Mouse (Mus musculus): ENCODE measurements around the gene Rrad.
A peak's percentile ranks its signal among the peaks of the same experiment; 100 is the strongest.

The Rrad gene

DNA sequence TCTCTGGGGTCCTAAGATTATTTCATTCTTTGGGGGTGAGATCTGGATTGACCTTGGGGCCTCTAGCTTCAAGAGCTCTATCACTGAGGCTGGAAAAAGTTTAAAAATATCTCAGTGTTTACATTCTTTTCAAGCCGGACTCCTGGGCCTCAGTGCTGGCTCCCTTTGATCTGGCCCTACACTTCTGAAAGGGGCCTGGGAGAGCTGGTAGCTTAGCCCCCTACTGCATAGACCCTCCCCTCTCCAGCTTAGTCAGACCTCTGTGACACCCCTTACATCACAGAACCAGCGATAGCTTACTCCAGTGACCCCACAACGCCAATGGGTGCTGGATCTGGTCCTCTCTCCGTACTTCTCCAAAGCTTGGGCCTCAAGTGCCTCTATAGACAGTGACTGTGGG is 19.5 kb downstream of the Rrad start:
- DNase-seq = no peak

DNA sequence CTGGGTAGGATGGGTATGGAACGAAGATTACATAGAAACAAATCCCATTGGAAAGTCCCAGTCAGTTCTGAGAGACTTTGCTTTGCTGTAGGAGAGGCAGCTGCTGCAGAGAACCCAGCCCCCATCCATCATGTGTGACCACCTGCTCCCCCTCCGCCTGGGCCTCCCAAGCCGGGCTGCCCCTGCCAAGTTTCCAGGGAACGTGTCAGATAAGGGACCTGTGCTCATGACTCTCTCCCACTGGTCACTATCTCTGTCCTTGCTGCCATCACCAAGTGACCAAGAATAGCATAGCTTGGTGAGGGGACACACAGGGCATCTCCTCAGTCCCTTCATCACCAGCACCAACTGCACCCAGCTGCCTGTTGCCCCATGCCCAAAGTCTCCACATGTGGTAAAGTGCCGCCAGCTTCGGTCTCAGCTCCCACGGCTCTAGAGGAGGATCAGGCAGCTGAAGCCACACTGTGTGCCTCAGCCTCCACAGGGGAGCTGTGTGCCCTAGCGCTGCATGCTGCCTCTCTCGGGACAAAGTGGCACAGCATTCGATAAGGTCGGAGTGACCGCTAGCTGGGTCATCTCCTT is 20.9 kb downstream of the Rrad start:
- DNase-seq = no peak

DNA sequence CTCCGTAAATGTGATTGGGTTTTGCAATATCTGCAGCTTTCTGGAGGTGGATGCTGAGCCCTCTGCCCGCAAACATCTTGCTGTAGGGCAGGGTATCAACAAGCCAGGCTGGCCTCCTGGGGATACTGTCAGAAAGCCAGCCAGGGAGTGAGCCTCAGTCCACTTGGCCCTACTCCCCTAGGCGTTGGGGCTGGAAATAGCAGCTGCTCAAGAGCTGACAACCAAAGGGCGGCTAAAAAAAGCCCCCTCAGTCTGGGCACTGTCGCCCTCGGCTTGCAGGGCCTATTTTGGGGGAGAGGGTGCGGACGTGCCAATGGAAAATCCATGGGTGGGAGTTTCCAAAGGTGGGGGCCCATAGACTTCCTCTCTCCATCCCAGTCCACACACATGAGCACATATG is 21.9 kb downstream of the Rrad start:
- DNase-seq = no peak

DNA sequence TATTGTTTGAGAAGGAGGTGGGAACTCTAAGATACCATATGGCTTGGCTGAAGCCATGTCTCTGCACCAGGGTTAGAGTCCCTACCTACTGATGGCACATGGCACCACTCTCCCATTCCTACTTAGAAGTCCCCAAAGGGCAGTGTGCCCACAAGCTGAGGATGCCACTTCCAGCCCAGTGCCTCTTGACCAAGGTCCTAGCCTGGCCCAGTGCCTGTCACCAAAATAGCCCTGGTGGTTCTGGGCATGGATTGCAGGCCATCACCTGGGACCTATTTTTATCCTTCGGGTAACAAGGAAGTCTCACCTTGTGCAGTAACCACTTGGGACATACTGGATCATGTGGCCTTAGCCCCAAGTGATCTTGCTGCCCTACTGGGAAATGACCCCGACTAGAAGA is 23.2 kb downstream of the Rrad start:
- no peak for DNase-seq

DNA sequence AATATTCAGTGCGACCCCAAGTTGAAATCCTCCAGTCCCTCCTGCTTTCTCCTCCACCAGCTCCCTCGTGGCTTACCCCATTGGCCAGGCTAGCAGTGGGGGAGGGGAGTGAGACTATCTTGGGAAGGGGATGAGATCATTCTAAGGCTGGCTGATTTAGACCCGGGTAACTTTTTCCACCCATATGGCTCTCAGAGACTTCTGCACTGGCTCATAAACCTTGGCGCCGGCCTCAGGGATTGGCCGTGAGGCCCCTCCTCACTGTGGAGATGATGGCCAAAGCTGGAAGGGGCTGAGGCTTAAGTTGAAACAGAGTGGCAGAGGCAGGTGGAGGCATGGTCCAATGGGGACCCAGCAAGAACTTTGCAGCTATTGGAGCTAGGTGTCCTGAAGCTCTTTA is 24.8 kb downstream of the Rrad start:
- DNase-seq = no peak

- no peak for DNase-seq
These were observed 27.9 kb downstream of the Rrad start for GRCm38 (mm10) chr8:104603245-104603593.

GRCm38 (mm10) chr8:104602468-104603244 is 28.5 kb downstream of the Rrad start:
- peak; percentile 94 for DNase-seq

GRCm38 (mm10) chr8:104601941-104602371 is 29.2 kb downstream of the Rrad start:
- peak; percentile 60 for DNase-seq

DNA sequence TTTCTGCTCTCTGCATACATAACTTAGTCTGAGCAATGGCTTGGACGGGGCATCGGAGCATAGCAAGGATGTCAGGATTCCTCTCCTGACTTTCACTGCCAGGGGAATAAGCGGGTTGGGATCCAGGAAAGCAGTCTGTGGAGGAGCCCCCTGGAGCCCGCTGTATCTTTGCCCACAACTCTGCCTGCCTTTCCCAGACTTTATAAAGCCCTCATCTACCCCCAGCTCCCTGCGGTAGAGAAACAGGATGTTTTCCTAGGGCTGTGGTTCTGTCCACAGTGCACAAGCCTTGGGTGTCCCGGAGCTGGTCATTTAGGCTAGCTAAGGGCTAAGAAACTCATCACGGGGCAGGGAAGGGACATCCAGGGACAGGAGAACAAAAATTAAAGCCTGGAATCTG is 29.7 kb downstream of the Rrad start:
- DNase-seq = no peak

DNA sequence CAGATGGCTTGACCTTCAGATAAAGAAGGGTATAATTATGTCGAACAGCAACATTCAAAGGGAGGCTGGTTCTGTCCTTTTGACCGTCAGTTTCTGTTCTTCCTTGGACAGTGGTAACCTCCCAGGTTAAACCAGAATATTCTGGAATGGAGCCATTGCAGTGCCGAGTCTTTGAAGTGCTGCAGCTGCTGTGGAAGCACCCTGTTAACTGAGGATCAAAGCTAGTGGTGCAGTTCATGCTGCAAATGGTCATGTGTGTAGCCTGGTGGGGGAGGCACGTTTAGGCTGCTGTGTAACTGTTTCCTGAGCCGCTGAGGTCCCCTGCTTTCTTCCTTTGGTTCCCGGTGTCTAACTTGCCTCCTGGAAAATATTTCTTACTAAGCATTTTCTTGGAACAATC is 32.6 kb downstream of the Rrad start:
- peak; percentile 73 for DNase-seq

GRCm38 (mm10) chr8:104597656-104598055 is 33.5 kb downstream of the Rrad start:
- no peak for DNase-seq

GRCm38 (mm10) chr8:104595773-104596536 is 35.2 kb downstream of the Rrad start:
- no peak for DNase-seq

GRCm38 (mm10) chr8:104594611-104595362 is 36.3 kb downstream of the Rrad start:
- no peak for DNase-seq

- no peak for DNase-seq
These were observed 37.4 kb downstream of the Rrad start for GRCm38 (mm10) chr8:104593536-104594325.

- DNase-seq = no peak
These were observed 38.6 kb downstream of the Rrad start for GRCm38 (mm10) chr8:104592566-104592965.

DNA sequence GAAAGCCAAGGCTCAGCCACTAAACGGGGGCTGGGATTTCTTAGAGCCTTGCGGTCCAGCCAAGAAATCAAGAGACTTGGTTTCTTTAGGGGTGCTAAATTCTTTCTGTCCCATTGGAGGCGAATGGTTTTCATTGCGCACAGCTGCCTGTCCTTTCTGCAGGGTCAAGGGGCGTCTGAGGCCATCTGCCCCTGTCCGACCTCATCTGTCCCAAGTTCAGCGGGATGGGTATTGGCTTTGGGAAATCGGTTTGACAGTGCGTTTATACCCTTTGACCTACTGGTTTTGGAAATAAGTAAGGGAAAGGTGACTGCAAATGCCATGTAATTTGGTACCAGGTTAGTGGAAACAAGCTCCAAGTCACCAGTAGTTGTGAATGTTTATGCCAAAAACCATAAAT is 39.3 kb downstream of the Rrad start:
- no peak for DNase-seq

DNA sequence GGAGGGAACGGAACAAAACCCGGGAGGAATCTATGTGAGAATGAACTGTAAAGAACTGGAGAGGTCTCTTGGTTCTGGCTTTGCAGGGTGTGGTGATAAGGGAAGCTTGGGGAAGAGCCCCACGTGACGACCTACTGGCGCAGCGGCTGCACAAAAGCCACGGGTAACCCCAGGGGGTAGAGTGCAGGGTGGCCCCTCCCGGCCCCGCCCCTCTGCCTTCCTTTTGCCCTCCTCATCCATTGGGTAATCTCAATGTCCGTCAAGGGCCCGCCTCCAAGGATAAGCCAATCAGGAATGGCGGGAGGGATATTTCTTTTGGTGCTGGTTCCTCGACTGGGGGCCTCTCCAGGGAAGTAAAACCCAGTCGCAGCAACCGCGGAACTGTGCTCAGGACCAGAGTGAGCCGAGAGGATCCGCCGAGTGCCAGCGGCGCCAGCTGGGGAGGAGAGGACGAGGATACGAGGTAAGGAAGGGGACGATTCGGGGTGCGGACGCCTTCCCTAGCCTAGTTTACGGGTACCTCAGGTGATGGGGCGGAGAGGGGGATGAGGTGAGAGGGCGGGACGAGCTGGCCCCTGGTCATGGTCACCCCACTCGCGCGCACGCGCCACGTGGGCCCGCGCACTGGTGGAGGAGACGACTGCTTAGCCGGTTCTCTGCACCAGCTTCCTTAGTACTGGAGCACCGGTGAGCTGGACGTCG is 39.8 kb downstream of the Rrad start, which contains the start of gene Pdp2:
Gene Pdp2, plus strand, starts transcription at position 319 of the 702 bp plus-strand sequence.
- DNase-seq = peak; percentile 92

DNA sequence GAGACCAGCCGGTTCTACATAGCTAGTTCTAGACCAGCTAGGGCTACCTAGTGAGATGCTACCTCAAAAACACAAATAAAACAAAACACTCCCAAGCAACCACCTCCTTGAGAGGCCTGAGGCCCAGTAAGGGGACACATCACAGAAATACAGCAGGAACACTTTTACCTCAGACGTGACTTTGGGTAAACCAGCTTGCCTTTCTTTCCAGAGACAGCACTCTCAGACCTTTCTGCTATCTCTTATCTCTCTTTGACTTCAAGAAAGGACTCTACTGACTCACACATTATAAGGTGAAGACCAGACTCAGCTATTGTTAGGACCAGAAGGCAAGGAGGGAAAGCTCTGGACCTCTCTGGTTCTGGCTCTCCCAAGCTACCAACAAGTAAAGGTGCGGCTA is 40.8 kb downstream of the Rrad start:
- DNase-seq = no peak

GRCm38 (mm10) chr8:104584522-104584921 is 46.6 kb downstream of the Rrad start:
- no peak for DNase-seq
